Mouse (Mus musculus) G1E (cell line): ENCODE measurements at regions not wholly inside any gene's neighbourhood (a gene's known extent, or its start where the extent isn't known, plus 50 kb on each side); places are given as distances from the start of the nearest gene placed in this dataset.

ENCODE experiments used
- CTCF ChIP-seq: IDR thresholded peaks from 2 replicates; pipeline ENCODE4 v1.5.1; 2012; ENCODE audit warnings: low read depth, low read length, inconsistent platforms, mixed read lengths
- GATA1 ChIP-seq: IDR thresholded peaks from 2 replicates; pipeline ENCODE4 v1.6.1; 2012; ENCODE audit warnings: borderline replicate concordance, low read length, inconsistent platforms, mixed read lengths
- POLR2AphosphoS5 ChIP-seq: IDR thresholded peaks from 2 replicates; pipeline ENCODE4 v1.6.1; 2012; ENCODE audit warnings: low read depth, low read length, inconsistent platforms; ENCODE audit not compliant: insufficient replicate concordance

DNA sequence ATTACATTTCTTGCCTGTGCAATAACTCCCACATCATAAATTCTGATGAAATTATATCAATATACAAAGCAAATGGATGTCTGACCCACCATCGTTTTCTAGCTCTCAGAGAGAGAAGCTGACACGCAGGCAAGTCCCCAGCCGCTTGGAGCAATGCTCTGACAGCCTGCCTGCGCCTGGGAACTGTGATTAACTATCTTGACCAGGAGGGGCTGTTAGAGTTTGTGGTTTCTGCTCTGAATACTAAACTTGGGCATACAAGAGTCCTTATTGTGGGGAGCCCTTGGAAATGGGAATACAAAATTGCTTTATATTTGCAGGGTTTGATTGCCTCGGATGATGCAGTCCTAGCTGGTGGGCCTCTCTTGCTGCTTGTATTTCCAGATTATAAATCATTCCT lies 98.6 kb upstream of the Fam204a start:
- TF ChIP-seq CTCF (no peak), POLR2AphosphoS5 (no peak), GATA1 (no peak)
